Mouse (Mus musculus) embryo, embryonic 11.5 days (tissue): ENCODE measurements around the gene Asgr2.
A peak's percentile ranks its signal among the peaks of the same experiment; 100 is the strongest.
"Not testable (repeated sequence)": the region's sequence is repeated elsewhere in the genome, so short reads cannot be mapped to it uniquely, and the experiment has no call there.

Experiments used
- DNase-seq: peaks from one replicate; pipeline ENCODE4 v3.0.0-alpha.2; 2012; ENCODE audit warnings: low read depth, low spot score

Asgr2 gene

GRCm38 (mm10) chr11:70084563-70084962 is 7.9 kb upstream of the Asgr2 start:
- DNase-seq = no peak

GRCm38 (mm10) chr11:70097396-70097795 is 5.0 kb downstream of the Asgr2 start:
- DNase-seq = no peak

GRCm38 (mm10) chr11:70099102-70099501 is 6.7 kb downstream of the Asgr2 start:
- DNase-seq = no peak

GRCm38 (mm10) chr11:70099809-70100208 is 7.4 kb downstream of the Asgr2 start:
- no peak for DNase-seq

GRCm38 (mm10) chr11:70103701-70104315 is 11.4 kb downstream of the Asgr2 start:
- no peak for DNase-seq

GRCm38 (mm10) chr11:70107085-70107484 is 14.6 kb downstream of the Asgr2 start:
- no peak for DNase-seq

- DNase-seq = peak; percentile 13
Observed at GRCm38 (mm10) chr11:70110146-70110545, 17.7 kb downstream of the Asgr2 start.

GRCm38 (mm10) chr11:70114562-70114961 is 22.1 kb downstream of the Asgr2 start:
- no peak for DNase-seq

GRCm38 (mm10) chr11:70115901-70116300 is 23.5 kb downstream of the Asgr2 start:
- no peak for DNase-seq

GRCm38 (mm10) chr11:70129926-70130379 is 37.5 kb downstream of the Asgr2 start, which contains the start of gene Mgl2:
Gene Mgl2, plus strand, starts transcription at chr11:70130329.
- no peak for DNase-seq

GRCm38 (mm10) chr11:70135001-70135400 is 42.6 kb downstream of the Asgr2 start:
- not testable (repeated sequence) for DNase-seq

- DNase-seq = not testable (repeated sequence)
Observed at GRCm38 (mm10) chr11:70135925-70136324, 43.5 kb downstream of the Asgr2 start.

- DNase-seq = no peak
Observed at GRCm38 (mm10) chr11:70139171-70139570, 46.7 kb downstream of the Asgr2 start.

- DNase-seq = no peak
Observed at GRCm38 (mm10) chr11:70151072-70151471, 58.6 kb downstream of the Asgr2 start.
